Mouse (Mus musculus) limb, embryonic 12.5 days (tissue): ENCODE data around the gene Kctd3. TPM values are rescaled to one million over a fixed set of nuclear protein-coding genes. Genes with fewer than 3 reads are reported as not detected.

Experiments used
- ATAC-seq: fragments of 200-750 bp; cut with Nextera tagmentation; 2 replicates; pipeline ENCODE4 v1.8.0; 2017; ENCODE audit warnings: low read depth, moderate TSS enrichment; ENCODE audit not compliant: insufficient number of reproducible peaks, insufficient read depth, low FRiP score, low TSS enrichment
- H3K27ac ChIP-seq: fragments of 300-500 bp; sonication (generic); 2 replicates; pipeline ENCODE4 v1.5.1; 2016; ENCODE audit warnings: mild to moderate bottlenecking, moderate library complexity
- H3K27me3 ChIP-seq: fragments of 300-500 bp; sonication (generic); 2 replicates; pipeline ENCODE4 v1.6.1; 2016; ENCODE audit warnings: mild to moderate bottlenecking, moderate library complexity
- H3K36me3 ChIP-seq: fragments of 300-500 bp; sonication (generic); 2 replicates; pipeline ENCODE4 v1.6.1; 2016; ENCODE audit warnings: mild to moderate bottlenecking, moderate library complexity
- H3K4me1 ChIP-seq: fragments of 300-500 bp; sonication (generic); replicated peaks from 2 replicates; pipeline ENCODE4 v1.6.1; 2016
- H3K4me2 ChIP-seq: fragments of 300-500 bp; sonication (generic); 2 replicates; pipeline ENCODE4 v1.6.1; 2016; ENCODE audit warnings: mild to moderate bottlenecking, moderate library complexity
- H3K4me3 ChIP-seq: fragments of 300-500 bp; sonication (generic); replicated peaks from 2 replicates; pipeline ENCODE4 v1.5.1; 2016; ENCODE audit warnings: mild to moderate bottlenecking
- H3K9ac ChIP-seq: fragments of 300-500 bp; sonication (generic); replicated peaks from 2 replicates; pipeline ENCODE4 v1.6.1; 2016; ENCODE audit warnings: mild to moderate bottlenecking, moderate library complexity
- H3K9me3 ChIP-seq: fragments of 300-500 bp; sonication (generic); 2 replicates; pipeline ENCODE4 v1.6.1; 2016; ENCODE audit warnings: mild to moderate bottlenecking, moderate library complexity
- WGBS: fragments of 180-500 bp; shearing (Covaris S2); methylation state at CpG from one replicate; pipeline ENCODE4 v1.1.7; 2016; 5-methylcytosine and 5-hydroxymethylcytosine counted together
- polyA plus RNA-seq: library from polyadenylated mRNA; unstranded; fragments of >200 nt; fragmentation: Nextera tagmentation; extraction: Ambion mirVana; gene quantifications from 2 replicates; pipeline ENCODE4 v1.2.1, GENCODE M21; 2016

Kctd3 gene
- polyA plus RNA-seq, 1 experiment from 2014 or later = 46.5 TPM

DNA sequence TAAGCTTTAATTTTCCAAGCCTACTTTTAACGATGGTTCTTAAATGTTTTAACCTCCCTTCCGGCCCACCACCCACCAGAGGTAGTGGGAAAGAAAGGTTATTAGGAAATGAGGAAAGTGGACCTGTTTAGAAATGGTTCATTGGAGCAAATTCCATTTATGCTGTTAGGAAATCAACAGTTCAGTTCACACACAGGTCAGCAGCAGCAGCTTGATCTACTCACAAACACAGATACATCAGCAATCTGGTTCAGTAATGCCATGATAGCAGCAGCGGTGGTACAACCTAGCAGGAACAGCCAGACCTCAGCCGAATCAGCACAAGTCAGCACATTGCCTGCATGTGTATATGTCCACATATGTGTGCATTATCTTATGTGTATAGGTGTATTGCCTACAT, 3.0 kb upstream of the Kctd3 start:
- peaks cover 34% of the 10 kb centered on the region for H3K4me1 ChIP-seq
- 84% methylated on average over 4 of the region's 4 CpGs for WGBS
- H3K27ac ChIP-seq = no peak overlapping the region
- H3K9me3 ChIP-seq = no peaks in the 10 kb centered on the region
- no peak overlapping the region for H3K9ac ChIP-seq
- peaks cover 5% of the 10 kb centered on the region; the same call in 1 of the 2 replicates for H3K27me3 ChIP-seq
- no peak overlapping the region for H3K4me3 ChIP-seq
- ATAC-seq = no peak
- no peak overlapping the region for H3K4me2 ChIP-seq
- H3K36me3 ChIP-seq = no peaks in the 10 kb centered on the region

DNA sequence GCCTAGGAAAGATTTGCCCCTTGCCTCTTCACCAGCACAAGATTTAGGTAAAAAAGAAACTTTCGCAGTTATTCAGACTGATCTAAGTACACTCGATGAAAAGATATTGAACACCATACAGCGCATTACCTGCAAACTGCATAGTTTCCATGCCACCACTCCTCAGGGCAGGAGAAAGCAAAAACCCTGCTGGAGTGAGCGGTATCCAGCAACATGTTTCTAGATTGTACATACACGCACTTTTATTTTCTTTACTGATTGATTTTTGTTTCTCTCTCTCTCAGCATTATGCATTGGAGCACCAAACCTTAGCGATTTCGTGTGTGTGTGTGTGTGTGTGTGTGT, 311 bp upstream of the Kctd3 start:
- ATAC-seq = peak; percentile 46
- Histone ChIP-seq H3K36me3 (peaks cover 10% of the 10 kb centered on the region; the same call in 1 of the 2 replicates), H3K9me3 (no peaks in the 10 kb centered on the region), H3K9ac (no peak overlapping the region), H3K4me3 (peak overlapping the region; percentile 99), H3K4me1 (peaks cover 18% of the 10 kb centered on the region), H3K4me2 (peak overlapping the region; percentile 19; the same call in 1 of the 2 replicates), H3K27me3 (no peaks in the 10 kb centered on the region), H3K27ac (no peak overlapping the region)
- 47% methylated on average over 7 of the region's 7 CpGs for WGBS

DNA sequence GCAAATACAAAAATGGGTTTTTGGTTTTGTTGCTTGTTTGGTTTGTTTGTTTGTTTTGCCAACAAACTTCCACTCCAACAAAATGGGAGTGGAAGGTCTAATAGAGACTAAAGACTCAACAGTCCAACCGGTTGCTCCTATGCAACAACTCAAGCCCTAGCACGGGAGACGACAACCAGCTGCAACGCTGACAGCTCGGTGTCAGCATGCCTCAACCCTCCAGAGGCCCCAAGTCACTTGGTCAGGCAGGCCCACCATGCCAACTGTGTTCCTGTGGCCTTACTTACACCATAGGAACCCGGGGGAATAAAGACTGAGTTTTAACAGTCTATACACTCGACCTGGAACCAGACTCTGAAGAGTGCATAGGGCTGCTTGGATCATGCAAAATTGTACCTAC, 815 bp downstream of the Kctd3 start:
- H3K27ac ChIP-seq = no peak overlapping the region
- 5% methylated on average over 7 of the region's 7 CpGs for WGBS
- no peak for ATAC-seq

DNA sequence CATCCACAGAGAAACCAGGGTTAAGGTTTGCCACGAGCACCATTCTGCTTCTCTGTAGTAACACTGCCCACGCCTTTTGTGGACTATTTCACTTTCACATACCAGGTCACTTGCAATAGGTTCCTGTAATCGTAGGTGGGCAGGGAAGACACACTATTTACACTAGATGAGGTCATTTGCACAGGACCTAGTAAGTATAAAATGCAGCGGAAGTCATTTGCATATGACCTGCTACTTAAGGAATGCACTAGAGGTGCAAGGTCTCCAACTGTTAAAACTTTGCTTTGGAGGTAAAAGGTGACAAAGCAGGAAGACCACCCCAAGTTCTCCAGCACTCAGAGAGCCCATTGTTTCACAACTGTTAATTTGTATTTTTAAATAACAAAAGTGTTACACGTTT, 1.4 kb downstream of the Kctd3 start:
- peak overlapping the region; percentile 99; the same call in 1 of the 2 replicates for H3K4me3 ChIP-seq
- H3K9ac ChIP-seq = no peak overlapping the region

More for the DNA sequence above, 815 bp downstream of the Kctd3 start:
- no peaks in the 10 kb centered on the region for H3K27me3 ChIP-seq
- peak overlapping the region; percentile 94 for H3K4me2 ChIP-seq
- H3K4me1 ChIP-seq = peaks cover 13% of the 10 kb centered on the region
- no peaks in the 10 kb centered on the region for H3K9me3 ChIP-seq
- H3K36me3 ChIP-seq = peaks cover 15% of the 10 kb centered on the region; the same call in 1 of the 2 replicates
- peak overlapping the region; percentile 99 for H3K4me3 ChIP-seq
- H3K9ac ChIP-seq = peak overlapping the region; percentile 94

DNA sequence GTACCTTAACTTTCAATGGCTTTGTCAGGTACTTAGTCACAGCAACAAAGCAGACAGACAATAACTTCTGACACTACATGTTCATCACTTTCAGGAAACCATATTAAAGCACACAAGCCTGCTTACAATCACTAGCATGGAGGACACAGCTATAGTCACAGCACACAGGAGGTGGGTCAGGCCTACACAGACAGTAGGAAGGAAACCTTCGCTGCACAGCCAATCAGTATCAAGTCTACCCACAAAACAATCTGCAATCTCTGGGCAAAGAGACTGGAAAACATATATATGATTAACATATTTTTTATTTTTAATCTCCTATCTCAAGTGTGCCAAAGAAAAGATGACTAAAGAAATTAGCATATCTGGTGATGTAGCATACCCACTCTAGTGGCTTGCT, 2.9 kb downstream of the Kctd3 start:
- Histone ChIP-seq H3K36me3 (peaks cover 30% of the 10 kb centered on the region), H3K9ac (no peak overlapping the region), H3K4me1 (peaks cover 13% of the 10 kb centered on the region), H3K27ac (no peak overlapping the region), H3K9me3 (no peaks in the 10 kb centered on the region), H3K27me3 (no peaks in the 10 kb centered on the region), H3K4me3 (no peak overlapping the region), H3K4me2 (no peak overlapping the region)
- no peak for ATAC-seq
- 97% methylated on average over 1 of the region's 1 CpGs for WGBS

More for the DNA sequence above, 1.4 kb downstream of the Kctd3 start:
- Histone ChIP-seq H3K27ac (no peak overlapping the region), H3K27me3 (no peaks in the 10 kb centered on the region), H3K4me2 (peak overlapping the region; percentile 94), H3K9me3 (no peaks in the 10 kb centered on the region), H3K36me3 (peaks cover 16% of the 10 kb centered on the region; the same call in 1 of the 2 replicates), H3K4me1 (peaks cover 13% of the 10 kb centered on the region)
- WGBS = 62% methylated on average over 5 of the region's 5 CpGs
- no peak for ATAC-seq

DNA sequence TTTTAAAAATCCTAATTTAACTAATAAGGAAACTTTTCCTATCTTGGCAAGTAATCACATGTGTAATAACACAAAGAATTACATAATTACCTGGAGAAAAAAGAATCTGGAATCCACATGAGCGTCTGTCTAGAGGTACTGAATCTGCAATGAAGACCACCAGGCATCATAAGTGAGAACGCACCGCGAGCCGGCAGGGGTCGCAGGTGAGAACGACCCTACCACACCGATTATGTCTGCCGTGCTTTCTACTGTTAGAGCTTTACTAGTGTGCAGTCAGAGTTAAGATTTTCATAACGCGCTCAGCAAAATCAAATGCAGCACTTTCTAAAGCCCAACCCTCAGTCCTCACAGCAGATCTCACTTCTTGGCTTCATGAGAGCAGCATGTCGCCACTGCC, 5.8 kb downstream of the Kctd3 start:
- no peak overlapping the region for H3K4me3 ChIP-seq
- no peak overlapping the region for H3K27ac ChIP-seq
- peaks cover 11% of the 10 kb centered on the region for H3K4me1 ChIP-seq
- no peaks in the 10 kb centered on the region for H3K9me3 ChIP-seq
- ATAC-seq = no peak
- no peak overlapping the region for H3K4me2 ChIP-seq
- peaks cover 57% of the 10 kb centered on the region for H3K36me3 ChIP-seq
- no peaks in the 10 kb centered on the region for H3K27me3 ChIP-seq
- no peak overlapping the region for H3K9ac ChIP-seq
- 85% methylated on average over 12 of the region's 12 CpGs for WGBS

DNA sequence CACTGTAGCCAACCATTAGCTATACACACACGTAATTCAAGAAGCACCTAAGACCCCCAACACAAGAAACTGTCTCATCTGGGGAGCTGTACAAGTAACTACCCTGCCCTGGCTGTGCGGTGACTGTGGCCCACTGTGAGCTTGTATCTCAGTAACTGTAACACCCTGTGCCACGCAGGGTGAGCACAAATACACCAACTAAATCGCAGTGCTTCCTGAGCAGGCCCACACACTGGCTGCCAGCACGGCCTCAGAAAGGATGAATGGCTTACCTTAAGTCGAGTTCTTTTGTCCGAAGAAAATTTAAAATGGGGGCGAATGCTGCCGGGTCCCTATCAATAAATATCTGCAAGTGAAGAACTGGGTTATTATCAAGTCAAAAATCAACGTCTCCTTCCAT, 7.7 kb downstream of the Kctd3 start:
- H3K27ac ChIP-seq = no peak overlapping the region

DNA sequence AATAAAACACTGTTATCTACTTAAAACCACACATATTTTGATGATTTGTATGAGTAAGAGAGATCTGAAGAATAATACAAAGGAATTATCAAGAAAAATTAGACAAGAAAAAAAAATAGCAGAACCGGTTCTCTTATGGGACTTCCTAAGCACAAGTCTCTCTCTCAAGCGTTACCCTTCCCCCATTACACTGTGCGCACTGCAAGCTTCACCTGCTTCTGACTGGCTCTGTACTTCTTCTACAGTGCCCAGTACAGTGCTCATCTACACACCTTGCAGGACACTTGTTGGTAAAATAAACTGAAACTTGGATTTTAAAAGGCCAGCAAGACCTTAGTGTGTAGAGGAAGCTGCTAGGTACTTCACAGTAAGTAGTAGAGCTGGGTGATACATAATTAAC, 9.7 kb downstream of the Kctd3 start:
- no peaks in the 10 kb centered on the region for H3K9me3 ChIP-seq
- H3K4me3 ChIP-seq = no peak overlapping the region
- WGBS = 98% methylated on average over 3 of the region's 3 CpGs
- no peak overlapping the region for H3K4me2 ChIP-seq
- H3K9ac ChIP-seq = no peak overlapping the region
- no peaks in the 10 kb centered on the region for H3K4me1 ChIP-seq
- H3K36me3 ChIP-seq = peaks cover 72% of the 10 kb centered on the region
- H3K27me3 ChIP-seq = no peaks in the 10 kb centered on the region
- H3K27ac ChIP-seq = no peak overlapping the region
- no peak for ATAC-seq

More for the DNA sequence above, 7.7 kb downstream of the Kctd3 start:
- H3K4me1 ChIP-seq = no peaks in the 10 kb centered on the region
- WGBS = 94% methylated on average over 10 of the region's 10 CpGs
- H3K4me3 ChIP-seq = no peak overlapping the region
- H3K4me2 ChIP-seq = no peak overlapping the region
- ATAC-seq = no peak
- H3K36me3 ChIP-seq = peaks cover 70% of the 10 kb centered on the region
- H3K27me3 ChIP-seq = no peaks in the 10 kb centered on the region
- H3K9me3 ChIP-seq = no peaks in the 10 kb centered on the region
- no peak overlapping the region for H3K9ac ChIP-seq

DNA sequence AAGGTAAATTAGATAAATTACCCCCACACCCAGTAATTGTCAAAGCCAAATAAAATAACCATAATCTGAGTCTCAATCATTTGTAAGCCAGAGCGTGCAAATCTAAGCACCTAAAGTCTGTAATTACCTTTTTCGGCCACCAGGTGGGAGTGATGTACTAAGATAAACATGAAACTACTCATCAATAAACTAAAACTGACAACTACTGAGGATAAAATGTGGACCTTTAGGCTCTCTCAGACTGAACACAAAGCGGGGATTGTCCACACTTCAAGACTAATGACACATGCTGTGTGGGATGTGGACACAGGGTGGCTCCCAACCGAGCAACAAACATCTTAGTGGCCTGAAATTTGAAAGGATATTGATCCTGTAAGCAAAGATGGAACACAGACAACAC, 14.4 kb downstream of the Kctd3 start:
- Histone ChIP-seq H3K36me3 (peaks cover 71% of the 10 kb centered on the region), H3K9me3 (no peaks in the 10 kb centered on the region), H3K4me3 (no peak overlapping the region), H3K9ac (no peak overlapping the region), H3K4me1 (no peaks in the 10 kb centered on the region), H3K27me3 (no peaks in the 10 kb centered on the region), H3K4me2 (no peak overlapping the region), H3K27ac (no peak overlapping the region)
- WGBS = 62% methylated on average over 4 of the region's 4 CpGs
- no peak for ATAC-seq

DNA sequence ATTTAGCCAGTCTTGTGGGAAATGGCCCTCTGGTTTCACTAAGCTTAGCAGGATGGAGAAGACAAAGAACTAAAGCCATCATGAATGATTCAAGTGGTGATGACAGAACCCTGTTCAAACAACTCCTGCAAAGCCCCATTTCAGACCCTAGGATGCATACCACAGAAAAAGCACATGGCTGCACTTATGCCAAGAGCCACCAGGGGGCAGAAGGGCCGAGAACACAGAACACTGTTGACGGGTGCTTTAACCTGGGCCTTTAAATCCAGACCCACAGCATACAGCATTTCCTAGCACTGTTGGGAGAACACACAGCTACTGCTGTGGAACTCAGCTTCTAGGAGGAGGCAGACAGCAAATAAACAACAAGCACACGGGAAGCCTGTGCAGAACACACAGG, 27.6 kb downstream of the Kctd3 start:
- Histone ChIP-seq H3K9ac (no peak overlapping the region), H3K4me3 (no peak overlapping the region), H3K27ac (no peak overlapping the region), H3K4me1 (no peaks in the 10 kb centered on the region), H3K9me3 (no peaks in the 10 kb centered on the region), H3K36me3 (peaks cover 89% of the 10 kb centered on the region), H3K4me2 (no peak overlapping the region), H3K27me3 (no peaks in the 10 kb centered on the region)
- 21% methylated on average over 3 of the region's 3 CpGs for WGBS
- ATAC-seq = no peak

DNA sequence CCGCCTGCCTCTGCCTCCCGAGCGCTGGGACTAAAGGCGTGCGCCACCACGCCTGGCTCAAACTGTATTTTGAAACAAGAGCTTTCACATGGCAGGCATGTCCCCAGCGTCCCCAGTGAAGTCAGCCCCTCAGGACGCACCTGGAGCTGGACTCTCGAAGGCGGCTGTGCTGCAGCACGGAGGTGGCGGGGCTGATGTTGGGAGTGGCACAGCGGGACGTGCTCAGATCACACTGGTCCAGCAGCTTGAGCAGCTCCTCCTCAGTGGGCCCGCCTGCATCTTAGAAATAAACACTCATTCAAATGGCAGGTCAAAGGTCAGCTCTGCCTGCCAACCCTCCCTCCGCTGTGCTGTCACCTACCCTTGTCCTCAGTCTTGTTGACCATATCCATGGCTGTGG, 33.7 kb downstream of the Kctd3 start:
- Histone ChIP-seq H3K4me2 (no peak overlapping the region), H3K36me3 (peaks cover 92% of the 10 kb centered on the region), H3K9ac (no peak overlapping the region), H3K4me1 (no peaks in the 10 kb centered on the region), H3K27me3 (no peaks in the 10 kb centered on the region), H3K27ac (no peak overlapping the region), H3K4me3 (no peak overlapping the region), H3K9me3 (no peaks in the 10 kb centered on the region)
- ATAC-seq = no peak
- 90% methylated on average over 16 of the region's 16 CpGs for WGBS

DNA sequence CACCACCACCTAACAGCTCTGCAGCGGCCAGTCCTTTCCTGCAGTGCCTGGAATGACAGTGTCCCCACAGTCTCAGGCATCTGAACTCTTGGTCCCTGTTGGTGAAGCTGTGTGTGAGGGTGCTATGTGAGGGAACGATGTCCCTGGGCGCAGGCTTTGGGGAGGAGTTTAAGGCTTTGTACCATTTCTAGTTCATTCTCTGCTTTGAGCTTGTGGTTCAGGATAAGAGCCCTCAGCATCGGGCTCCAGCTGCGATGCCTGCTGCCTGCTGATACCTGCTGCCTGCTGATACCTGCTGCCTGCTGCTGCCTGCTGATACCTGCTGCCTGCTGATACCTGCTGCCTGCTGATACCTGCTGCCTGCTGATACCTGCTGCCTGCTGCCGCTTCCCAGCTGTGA, 34.6 kb downstream of the Kctd3 start:
- Histone ChIP-seq H3K4me2 (no peak overlapping the region), H3K4me3 (no peak overlapping the region), H3K27ac (no peak overlapping the region), H3K9me3 (no peaks in the 10 kb centered on the region), H3K36me3 (peaks cover 92% of the 10 kb centered on the region), H3K4me1 (no peaks in the 10 kb centered on the region), H3K27me3 (no peaks in the 10 kb centered on the region), H3K9ac (no peak overlapping the region)
- ATAC-seq = no peak
- 92% methylated on average over 6 of the region's 6 CpGs for WGBS
